Mouse (Mus musculus) testis, postnatal 10 days (tissue): ENCODE results near the gene Ceacam11.
"Not testable (repeated sequence)": the region's sequence is repeated elsewhere in the genome, so short reads cannot be mapped to it uniquely, and the experiment has no call there.

Source experiments
- DNase-seq: peaks from one replicate; pipeline ENCODE4 v3.0.0; 2021; ENCODE audit warnings: low spot score

Ceacam11 gene

GRCm38 (mm10) chr7:17971824-17972223 is at the start of gene Ceacam11:
Gene Ceacam11 (plus strand): TSS chr7:17972124.
- no peak for DNase-seq

GRCm38 (mm10) chr7:18001131-18001530 is 29.2 kb downstream of the Ceacam11 start:
- not testable (repeated sequence) for DNase-seq

- DNase-seq: no peak
These were observed 37.7 kb downstream of the Ceacam11 start, which contains the start of gene Ceacam13 for GRCm38 (mm10) chr7:18009589-18009988. Gene Ceacam13 (plus strand): TSS chr7:18009889.
